In genomic region chr11:101301299-101302003, GRCm38 (mm10) we compare ENCODE assay signal across 8 mouse cellular contexts. TPM values are rescaled to one million over a fixed set of nuclear protein-coding genes. Genes with fewer than 3 reads are reported as not detected.
DNase-seq lines count a peak whose midpoint lies in the region; ATAC-seq and TF ChIP-seq lines count a peak whose summit lies in the region.

No protein-coding gene starts in this region.

- peak overlapping the region; percentile 76 for H3K4me3 ChIP-seq in kidney, embryonic 16.5 days (ENCODE audit: low read length)
- H3K4me3 ChIP-seq in cortical plate, adult 2 months (ENCODE audit: insufficient read depth, low read length) = peak overlapping the region; percentile 78
- H3K4me3 ChIP-seq in intestine, embryonic 15.5 days (replicated peaks) = peak overlapping the region; percentile 93
- peak overlapping the region; percentile 97 for H3K4me3 ChIP-seq in myocyte

- DNase-seq in kidney, postnatal 36 days = no peak
- no peak for DNase-seq in left cerebral cortex, adult 11 months (ENCODE audit: low spot score)
- DNase-seq in gastrocnemius, adult 8-10 months (ENCODE audit: low spot score in 2 of 2) = no peak
- DNase-seq in urinary bladder, adult 2 months (ENCODE audit: low spot score) = no peak

- peak overlapping the region; percentile 97 for H3K4me2 ChIP-seq in kidney, embryonic 16.5 days (replicated peaks; ENCODE audit: low read depth, low read length)
- H3K4me2 ChIP-seq in intestine, embryonic 15.5 days (replicated peaks) = peak overlapping the region; percentile 93
- H3K4me2 ChIP-seq in myocyte (ENCODE audit: low read depth) = peak overlapping the region; percentile 99

- peak overlapping the region; percentile 44 for H3ac ChIP-seq in myocyte (ENCODE audit: control insufficient read depth, insufficient read length)

- H3K27me3 ChIP-seq in kidney, embryonic 16.5 days (ENCODE audit: insufficient read depth, low read length) = no peaks in the 10 kb centered on the region
- H3K27me3 ChIP-seq in intestine, embryonic 15.5 days (replicated peaks) = no peaks in the 10 kb centered on the region
- H3K27me3 ChIP-seq in myocyte (ENCODE audit: control insufficient read depth, insufficient read depth, insufficient read length) = no peaks in the 10 kb centered on the region

- H3K9ac ChIP-seq in kidney, embryonic 16.5 days (replicated peaks; ENCODE audit: low read length) = peak overlapping the region; percentile 82
- H3K9ac ChIP-seq in intestine, embryonic 15.5 days = peak overlapping the region; percentile 93

- WGBS in kidney, embryonic 16.5 days = 12% methylated on average over 26 of the region's 26 CpGs
- 11% methylated on average over 26 of the region's 26 CpGs for WGBS in intestine, embryonic 15.5 days

- peak overlapping the region; percentile 32; the same call in 1 of the 2 replicates for H3K27ac ChIP-seq in kidney, embryonic 16.5 days (ENCODE audit: low read length)
- no peak overlapping the region for H3K27ac ChIP-seq in cortical plate, adult 2 months (ENCODE audit: insufficient read depth, low read length)
- H3K27ac ChIP-seq in intestine, embryonic 15.5 days = 0 out of 2 replicates have a peak overlapping the region, but pooled peaks have one; percentile 54

- no peak for TF ChIP-seq POLR2A in cortical plate, adult 2 months (IDR thresholded peaks at IDR 0.05; ENCODE audit: extremely low read depth, insufficient read depth, low read length)
- TF ChIP-seq POLR2A in myocyte (IDR thresholded peaks at IDR 0.05; ENCODE audit: insufficient read length, low read depth) = no peak

- ATAC-seq in kidney, embryonic 16.5 days (ENCODE audit: low FRiP score, low TSS enrichment) = peak; percentile 55
- no peak for ATAC-seq in intestine, embryonic 15.5 days

- no peaks in the 10 kb centered on the region for H3K9me3 ChIP-seq in kidney, embryonic 16.5 days (ENCODE audit: low read length)
- no peaks in the 10 kb centered on the region for H3K9me3 ChIP-seq in intestine, embryonic 15.5 days

- peaks cover 11% of the 10 kb centered on the region for H3K4me1 ChIP-seq in kidney, embryonic 16.5 days (ENCODE audit: insufficient read depth, low read length)
- peaks cover 4% of the 10 kb centered on the region for H3K4me1 ChIP-seq in cortical plate, adult 2 months (ENCODE audit: control insufficient read depth, insufficient read depth, low read length)
- H3K4me1 ChIP-seq in intestine, embryonic 15.5 days (replicated peaks) = peaks cover 14% of the 10 kb centered on the region

- H3K79me2 ChIP-seq in myocyte (ENCODE audit: control insufficient read depth, insufficient read depth) = peaks cover 46% of the 10 kb centered on the region

- peaks cover 12% of the 10 kb centered on the region; the same call in 1 of the 2 replicates for H3K36me3 ChIP-seq in kidney, embryonic 16.5 days (ENCODE audit: insufficient read depth, low read length)
- 0 out of 2 replicates have a peak, but pooled peaks cover 12% of the 10 kb centered on the region for H3K36me3 ChIP-seq in intestine, embryonic 15.5 days
- H3K36me3 ChIP-seq in myocyte (ENCODE audit: control insufficient read depth, insufficient read depth) = peaks cover 14% of the 10 kb centered on the region

- no peak for TF ChIP-seq CTCF in cortical plate, adult 2 months (IDR thresholded peaks at IDR 0.05; ENCODE audit: extremely low read depth, insufficient read depth, low read length)

TF ChIP-seq in myocyte, 11 proteins besides CTCF, POLR2A, EP300 and RAD21:
- TF ChIP-seq USF1 (IDR thresholded peaks at IDR 0.05; ENCODE audit: low read depth) = no peak
- TF ChIP-seq E2F4 (IDR thresholded peaks at IDR 0.05; ENCODE audit: insufficient read depth) = no peak
- no peak for TF ChIP-seq MYOG (IDR thresholded peaks at IDR 0.05; ENCODE audit: control insufficient read depth in 1 of 3, insufficient read depth in 1 of 3, insufficient read length in 2 of 3, low read depth in 2 of 3)
- no peak for TF ChIP-seq TCF3 (IDR thresholded peaks at IDR 0.05; ENCODE audit: insufficient read length, low read depth)
- no peak for TF ChIP-seq SRF (IDR thresholded peaks at IDR 0.05; ENCODE audit: control insufficient read depth, insufficient read length, low read depth)
- TF ChIP-seq CEBPB (IDR thresholded peaks at IDR 0.05; ENCODE audit: insufficient read depth, poor library complexity, severe bottlenecking) = no peak
- no peak for TF ChIP-seq MAX (IDR thresholded peaks at IDR 0.05; ENCODE audit: low read depth)
- no peak for TF ChIP-seq POLR2AphosphoS2 (IDR thresholded peaks at IDR 0.05; ENCODE audit: insufficient read length, low read depth)
- TF ChIP-seq MYOD1 (IDR thresholded peaks at IDR 0.05; ENCODE audit: control insufficient read depth in 1 of 3, insufficient read length in 2 of 3, low read depth in 2 of 3) = no peak
- no peak for TF ChIP-seq REST (IDR thresholded peaks at IDR 0.05; ENCODE audit: insufficient read depth, insufficient read length)
- no peak for TF ChIP-seq TCF12 (IDR thresholded peaks at IDR 0.05; ENCODE audit: insufficient read depth, poor library complexity, severe bottlenecking)

RNA-seq across cellular contexts. Expression of gene Becn1, which starts 0.6 kb away (rescaled TPM):
- polyA plus RNA-seq in kidney, embryonic 16.5 days (2015; fragmentation: Nextera tagmentation; extraction: Ambion mirVana) = 176 and 188 TPM in 2 replicates
- polyA plus RNA-seq in cortical plate, adult 2 months (2012; rRNA removed) = 169 and 181 TPM in 2 replicates
- 132 and 143 TPM in 2 replicates for polyA plus RNA-seq in intestine, embryonic 15.5 days (2015; fragmentation: Nextera tagmentation; extraction: Ambion mirVana)
- polyA plus RNA-seq in myocyte (2012; fragmentation: generic; extraction: Trizol) = 134 TPM
- 100 to 1,000 TPM in 2 of 4 experiments, 10 to 100 TPM in 2; 86.0 to 113 (median 101) TPM for total RNA-seq in gastrocnemius, adult 8-10 months (2022)
- 147 and 154 TPM in 2 replicates for polyA plus RNA-seq in urinary bladder, adult 2 months (2012; rRNA removed)

RNA-seq across cellular contexts. Expression of gene Psme3, which starts 14.6 kb away (rescaled TPM):
- polyA plus RNA-seq in kidney, embryonic 16.5 days (2015; fragmentation: Nextera tagmentation; extraction: Ambion mirVana) = 142 and 148 TPM in 2 replicates
- polyA plus RNA-seq in cortical plate, adult 2 months (2012; rRNA removed) = 99.9 and 107 TPM in 2 replicates
- polyA plus RNA-seq in intestine, embryonic 15.5 days (2015; fragmentation: Nextera tagmentation; extraction: Ambion mirVana) = 137 and 147 TPM in 2 replicates
- 89.0 TPM for polyA plus RNA-seq in myocyte (2012; fragmentation: generic; extraction: Trizol)
- 10 to 100 TPM; 59.5 to 80.8 (median 69.4) TPM for total RNA-seq in gastrocnemius, adult 8-10 months (2022)
- 60.6 and 68.7 TPM in 2 replicates for polyA plus RNA-seq in urinary bladder, adult 2 months (2012; rRNA removed)

RNA-seq across cellular contexts. Expression of gene Coa3, which starts 22.5 kb away (rescaled TPM):
- polyA plus RNA-seq in kidney, embryonic 16.5 days (2015; fragmentation: Nextera tagmentation; extraction: Ambion mirVana) = 197 and 200 TPM in 2 replicates
- 150 and 156 TPM in 2 replicates for polyA plus RNA-seq in cortical plate, adult 2 months (2012; rRNA removed)
- polyA plus RNA-seq in intestine, embryonic 15.5 days (2015; fragmentation: Nextera tagmentation; extraction: Ambion mirVana) = 250 and 261 TPM in 2 replicates
- 155 TPM for polyA plus RNA-seq in myocyte (2012; fragmentation: generic; extraction: Trizol)
- 10 to 100 TPM; 71.9 to 80.9 (median 76.5) TPM for total RNA-seq in gastrocnemius, adult 8-10 months (2022)
- polyA plus RNA-seq in urinary bladder, adult 2 months (2012; rRNA removed) = 155 and 156 TPM in 2 replicates

RNA-seq across cellular contexts. Expression of gene Cntd1, which starts 22.6 kb away (rescaled TPM):
- 1.7 and 3.2 TPM in 2 replicates for polyA plus RNA-seq in kidney, embryonic 16.5 days (2015; fragmentation: Nextera tagmentation; extraction: Ambion mirVana)
- polyA plus RNA-seq in cortical plate, adult 2 months (2012; rRNA removed) = 0.56 and 0.70 TPM in 2 replicates
- polyA plus RNA-seq in intestine, embryonic 15.5 days (2015; fragmentation: Nextera tagmentation; extraction: Ambion mirVana) = 0.72 and 1.1 TPM in 2 replicates
- 0.07 TPM for polyA plus RNA-seq in myocyte (2012; fragmentation: generic; extraction: Trizol)
- total RNA-seq in gastrocnemius, adult 8-10 months (2022) = under 1 TPM in 3 of 4 experiments, not detected in 1; 0.29 to 0.53 (median 0.34) TPM
- polyA plus RNA-seq in urinary bladder, adult 2 months (2012; rRNA removed) = 1.4 and 1.5 TPM in 2 replicates

RNA-seq across cellular contexts. Expression of gene Aoc2, which starts 23.4 kb away (rescaled TPM):
- 1.7 and 2.0 TPM in 2 replicates for polyA plus RNA-seq in kidney, embryonic 16.5 days (2015; fragmentation: Nextera tagmentation; extraction: Ambion mirVana)
- polyA plus RNA-seq in cortical plate, adult 2 months (2012; rRNA removed) = 3.7 and 4.0 TPM in 2 replicates
- polyA plus RNA-seq in intestine, embryonic 15.5 days (2015; fragmentation: Nextera tagmentation; extraction: Ambion mirVana) = 1.2 and 1.3 TPM in 2 replicates
- polyA plus RNA-seq in myocyte (2012; fragmentation: generic; extraction: Trizol) = 1.2 TPM
- total RNA-seq in gastrocnemius, adult 8-10 months (2022) = 1 to 10 TPM in 1 of 4 experiments, under 1 TPM in 3; 0.46 to 1.1 (median 0.59) TPM
- 3.8 and 4.8 TPM in 2 replicates for polyA plus RNA-seq in urinary bladder, adult 2 months (2012; rRNA removed)
